Mouse (Mus musculus) embryonic facial prominence, embryonic 14.5 days (tissue): ENCODE measurements around the gene Dnajc14. TPM values are rescaled to one million over a fixed set of nuclear protein-coding genes. Genes with fewer than 3 reads are reported as not detected.

Experiments
- ATAC-seq: fragments of 200-750 bp; cut with Nextera tagmentation; 2 replicates; pipeline ENCODE4 v1.8.0; 2017; ENCODE audit warnings: low read depth, moderate number of reproducible peaks, moderate TSS enrichment
- DNase-seq: peaks from one replicate; pipeline ENCODE4 v3.0.0-alpha.2; 2015; ENCODE audit warnings: low spot score
- H3K27ac ChIP-seq: fragments of 300-500 bp; sonication (generic); replicated peaks from 2 replicates; pipeline ENCODE4 v1.5.1; 2014; ENCODE audit warnings: low read depth, mild to moderate bottlenecking, low read length, moderate library complexity
- H3K27me3 ChIP-seq: fragments of 300-500 bp; sonication (generic); replicated peaks from 2 replicates; pipeline ENCODE4 v1.6.1; 2014; ENCODE audit warnings: low read length; ENCODE audit not compliant: control insufficient read depth, insufficient read depth
- H3K36me3 ChIP-seq: fragments of 300-500 bp; sonication (generic); 2 replicates; pipeline ENCODE4 v1.6.1; 2014; ENCODE audit warnings: low read length, mixed read lengths; ENCODE audit not compliant: control insufficient read depth, insufficient read depth
- H3K4me1 ChIP-seq: fragments of 300-500 bp; sonication (generic); 2 replicates; pipeline ENCODE4 v1.6.1; 2014; ENCODE audit warnings: antibody characterized with exemption, low read length; ENCODE audit not compliant: control insufficient read depth, insufficient read depth
- H3K4me2 ChIP-seq: fragments of 300-500 bp; sonication (generic); 2 replicates; pipeline ENCODE4 v1.6.1; 2014; ENCODE audit warnings: low read depth, mild to moderate bottlenecking, low read length, moderate library complexity, mixed read lengths
- H3K4me3 ChIP-seq: fragments of 300-500 bp; sonication (generic); 2 replicates; pipeline ENCODE4 v1.5.1; 2014; ENCODE audit warnings: low read depth, mild to moderate bottlenecking, low read length
- H3K9ac ChIP-seq: fragments of 300-500 bp; sonication (generic); 2 replicates; pipeline ENCODE4 v1.6.1; 2014; ENCODE audit warnings: low read depth, mild to moderate bottlenecking, low read length, moderate library complexity, mixed read lengths
- H3K9me3 ChIP-seq: fragments of 300-500 bp; sonication (generic); 2 replicates; pipeline ENCODE4 v1.6.1; 2016; ENCODE audit warnings: low read length; ENCODE audit not compliant: control insufficient read depth
- WGBS: fragments of 180-500 bp; shearing (Covaris S2); extraction: QIAGEN DNeasy Blood & Tissue Kit; methylation state at CpG from one replicate; pipeline ENCODE4 v1.1.7; 2014; 5-methylcytosine and 5-hydroxymethylcytosine counted together
- polyA plus RNA-seq: library from polyadenylated mRNA; unstranded; fragments of >200 nt; fragmentation: Nextera tagmentation; extraction: Ambion mirVana; gene quantifications from 2 replicates; pipeline ENCODE4 v1.2.1, GENCODE M21; 2014

Gene Dnajc14
- polyA plus RNA-seq, 1 experiment from 2014 or later = 42.7 TPM

GRCm38 (mm10) chr10:128793258-128793657 lies 10.6 kb upstream of the Dnajc14 start:
- no peak overlapping the region for H3K27ac ChIP-seq
- H3K9ac ChIP-seq = no peak overlapping the region
- 0 out of 2 replicates have a peak, but pooled peaks cover 8% of the 10 kb centered on the region for H3K36me3 ChIP-seq
- ATAC-seq (no peak), DNase-seq (no peak)
- no peaks in the 10 kb centered on the region for H3K4me1 ChIP-seq
- H3K9me3 ChIP-seq = no peaks in the 10 kb centered on the region
- 92% methylated on average over 1 of the region's 1 CpGs for WGBS
- no peaks in the 10 kb centered on the region for H3K27me3 ChIP-seq
- H3K4me3 ChIP-seq = no peak overlapping the region
- H3K4me2 ChIP-seq = no peak overlapping the region

- no peak overlapping the region for H3K4me3 ChIP-seq
- H3K27me3 ChIP-seq = no peaks in the 10 kb centered on the region
- no peak overlapping the region for H3K9ac ChIP-seq
- WGBS = 80% methylated on average over 5 of the region's 5 CpGs
- no peak overlapping the region for H3K4me2 ChIP-seq
- no peak for ATAC-seq
- no peaks in the 10 kb centered on the region for H3K4me1 ChIP-seq
- 0 out of 2 replicates have a peak, but pooled peaks cover 17% of the 10 kb centered on the region for H3K36me3 ChIP-seq
- no peak overlapping the region for H3K27ac ChIP-seq
- no peak for DNase-seq
- no peaks in the 10 kb centered on the region for H3K9me3 ChIP-seq
Measured at GRCm38 (mm10) chr10:128794391-128794790, 9.5 kb upstream of the Dnajc14 start.

DNA sequence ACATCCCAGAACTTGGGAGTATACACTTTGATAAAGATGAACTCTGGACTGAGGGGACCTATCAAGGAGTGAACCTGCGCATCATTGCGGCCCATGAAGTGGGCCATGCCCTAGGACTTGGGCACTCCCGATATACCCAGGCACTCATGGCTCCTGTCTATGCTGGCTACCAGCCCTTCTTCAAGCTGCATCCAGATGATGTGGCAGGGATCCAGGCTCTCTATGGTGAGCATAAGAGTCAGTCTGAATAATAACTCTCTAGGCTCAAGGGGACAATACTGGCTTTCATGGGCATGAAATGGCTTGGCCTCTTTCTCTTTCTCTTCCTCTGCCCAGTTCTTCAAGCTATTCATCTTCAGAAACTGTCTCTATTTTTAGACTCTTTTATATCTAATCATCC lies 8.3 kb upstream of the Dnajc14 start:
- H3K4me2 ChIP-seq = no peak overlapping the region
- ATAC-seq (no peak), DNase-seq (no peak)
- 96% methylated on average over 3 of the region's 3 CpGs for WGBS
- H3K9ac ChIP-seq = no peak overlapping the region
- no peak overlapping the region for H3K4me3 ChIP-seq
- H3K27me3 ChIP-seq = no peaks in the 10 kb centered on the region
- no peaks in the 10 kb centered on the region for H3K4me1 ChIP-seq
- H3K36me3 ChIP-seq = 0 out of 2 replicates have a peak, but pooled peaks cover 27% of the 10 kb centered on the region
- no peak overlapping the region for H3K27ac ChIP-seq
- no peaks in the 10 kb centered on the region for H3K9me3 ChIP-seq

DNA sequence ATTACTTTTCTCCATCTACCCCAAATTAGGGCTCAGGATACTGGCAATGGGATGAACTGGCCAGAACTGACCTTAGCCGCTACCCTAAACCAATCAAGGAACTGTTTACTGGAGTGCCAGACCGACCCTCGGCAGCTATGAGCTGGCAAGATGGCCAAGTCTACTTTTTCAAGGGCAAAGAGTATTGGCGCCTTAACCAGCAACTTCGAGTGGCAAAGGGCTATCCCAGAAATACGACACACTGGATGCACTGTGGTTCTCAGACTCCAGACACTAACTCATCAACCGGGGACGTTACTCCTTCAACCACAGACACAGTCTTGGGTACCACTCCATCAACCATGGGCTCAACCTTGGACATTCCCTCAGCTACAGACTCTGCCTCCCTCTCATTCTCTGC lies 5.2 kb upstream of the Dnajc14 start:
- Histone ChIP-seq H3K4me3 (no peak overlapping the region), H3K27me3 (no peaks in the 10 kb centered on the region), H3K9me3 (no peaks in the 10 kb centered on the region), H3K4me2 (no peak overlapping the region), H3K4me1 (peaks cover 9% of the 10 kb centered on the region; the same call in 1 of the 2 replicates), H3K27ac (no peak overlapping the region), H3K9ac (no peak overlapping the region), H3K36me3 (peaks cover 40% of the 10 kb centered on the region)
- WGBS = 92% methylated on average over 8 of the region's 8 CpGs
- ATAC-seq = no peak
- DNase-seq = no peak

DNA sequence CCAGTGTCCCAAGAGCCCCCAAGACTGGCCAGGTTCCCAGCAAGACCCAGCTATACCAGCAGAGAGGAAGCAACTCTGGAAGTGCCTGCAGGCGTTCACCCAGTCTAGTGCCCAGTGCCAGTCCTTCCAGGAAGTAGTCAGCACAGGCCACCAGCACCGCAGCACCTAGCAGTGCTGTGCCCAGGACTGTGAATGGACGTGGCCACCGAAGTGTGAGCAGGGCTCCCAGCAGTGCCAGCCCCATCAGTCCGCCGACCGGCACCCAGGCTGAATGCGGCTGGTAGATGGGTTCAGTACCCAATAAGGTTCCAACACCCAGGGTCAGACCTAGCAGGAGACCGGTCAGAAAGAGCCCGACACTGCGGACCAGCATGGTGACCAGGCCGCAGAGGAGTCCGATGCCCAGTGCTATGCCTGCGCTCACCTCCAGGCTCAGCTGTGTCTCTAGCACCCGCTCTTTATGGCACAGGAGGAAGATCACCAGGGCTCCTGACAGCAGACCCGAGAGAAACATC lies 1.8 kb upstream of the Dnajc14 start:
- WGBS = 92% methylated on average over 16 of the region's 16 CpGs
- Histone ChIP-seq H3K4me2 (no peak overlapping the region), H3K36me3 (peaks cover 49% of the 10 kb centered on the region), H3K4me3 (no peak overlapping the region), H3K27ac (no peak overlapping the region), H3K9ac (peak overlapping the region; percentile 27; the same call in 1 of the 2 replicates), H3K9me3 (no peaks in the 10 kb centered on the region), H3K27me3 (no peaks in the 10 kb centered on the region), H3K4me1 (peaks cover 19% of the 10 kb centered on the region)
- DNase-seq = no peak
- ATAC-seq = no peak

- H3K4me1 ChIP-seq = peaks cover 28% of the 10 kb centered on the region
- peak overlapping the region; percentile 82 for H3K4me3 ChIP-seq
- H3K9ac ChIP-seq = peak overlapping the region; percentile 85
- H3K9me3 ChIP-seq = no peaks in the 10 kb centered on the region
- WGBS = 46% methylated on average over 4 of the region's 4 CpGs
- DNase-seq (no peak), ATAC-seq (no peak)
- peaks cover 47% of the 10 kb centered on the region for H3K36me3 ChIP-seq
- peak overlapping the region; percentile 72 for H3K4me2 ChIP-seq
- H3K27ac ChIP-seq = peak overlapping the region; percentile 99; the same call in 1 of the 2 replicates
- H3K27me3 ChIP-seq = no peaks in the 10 kb centered on the region
Measured at GRCm38 (mm10) chr10:128802956-128803355, 906 bp upstream of the Dnajc14 start.

GRCm38 (mm10) chr10:128803361-128803760 lies 501 bp upstream of the Dnajc14 start:
- DNase-seq (peak; percentile 23), ATAC-seq (no peak)
- Histone ChIP-seq H3K4me1 (peaks cover 32% of the 10 kb centered on the region), H3K36me3 (peaks cover 45% of the 10 kb centered on the region), H3K4me3 (peak overlapping the region; percentile 82), H3K9ac (peak overlapping the region; percentile 85), H3K27me3 (no peaks in the 10 kb centered on the region), H3K9me3 (no peaks in the 10 kb centered on the region), H3K4me2 (peak overlapping the region; percentile 72), H3K27ac (peak overlapping the region; percentile 99)
- 2% methylated on average over 6 of the region's 6 CpGs for WGBS

DNA sequence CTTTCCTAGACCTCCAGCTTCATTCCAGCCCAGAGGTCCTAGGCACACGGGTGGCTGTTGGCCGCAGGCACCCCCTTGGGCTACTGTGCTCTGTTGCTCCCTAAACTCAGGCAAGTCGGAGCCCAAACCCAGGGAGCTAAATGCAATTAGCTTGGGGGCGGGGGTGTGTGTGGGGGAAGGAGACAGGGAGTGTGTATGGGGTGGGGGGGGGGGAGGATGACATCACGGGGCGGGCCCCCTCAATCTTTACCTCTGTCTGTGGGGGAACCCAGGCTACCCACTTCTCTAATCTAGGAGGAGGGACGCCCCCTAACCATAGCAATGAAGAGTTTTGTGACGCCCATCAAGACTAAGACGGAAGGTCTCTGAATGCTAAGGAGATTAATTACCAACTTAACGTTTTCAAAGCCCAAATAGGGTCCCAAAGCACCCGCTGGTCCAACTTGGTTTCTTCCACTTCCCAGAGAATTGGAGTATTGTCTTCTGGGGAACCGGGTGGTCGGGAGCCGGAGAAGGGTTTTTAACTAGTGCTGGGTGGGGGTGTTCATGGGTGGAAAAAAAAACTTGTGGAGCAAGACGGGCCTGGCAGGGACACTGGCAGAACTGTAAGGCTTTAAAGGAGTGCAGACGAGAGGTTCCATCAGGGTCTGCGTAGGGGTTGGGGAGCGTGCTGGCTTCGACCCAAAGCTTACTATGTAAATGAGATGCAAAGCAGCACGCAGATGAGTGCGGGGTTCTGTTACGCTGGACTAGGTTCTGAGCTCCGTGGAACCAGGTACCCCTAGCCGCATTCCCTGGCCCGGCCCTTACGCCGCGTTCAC lies 619 bp downstream of the Dnajc14 start, which contains the start of gene Tmem198b:
Gene Tmem198b, minus strand, starts transcription at position 100 of the 821 bp plus-strand sequence.
- H3K4me2 ChIP-seq = peak within 1 kb of the TSS; percentile 72
- H3K36me3 ChIP-seq = peaks cover 45% of the 10 kb centered on the region
- DNase-seq (peak; percentile 89), ATAC-seq (peak; percentile 64)
- peaks cover 42% of the 10 kb centered on the region for H3K4me1 ChIP-seq
- WGBS = under 1% methylated on average over 24 of the region's 28 CpGs
- peak within 1 kb of the TSS; percentile 99 for H3K27ac ChIP-seq
- peak within 1 kb of the TSS; percentile 82 for H3K4me3 ChIP-seq
- no peaks in the 10 kb centered on the region for H3K9me3 ChIP-seq
- H3K9ac ChIP-seq = peak within 1 kb of the TSS; percentile 85
- H3K27me3 ChIP-seq = no peaks in the 10 kb centered on the region
